Mouse (Mus musculus): ENCODE measurements around the gene Epha3. TPM values are rescaled to one million over a fixed set of nuclear protein-coding genes. Genes with fewer than 3 reads are reported as not detected.

The Epha3 gene
- total RNA-seq, 1 experiment = 0.18 TPM

GRCm38 (mm10) chr16:63743208-63743854, 120.6 kb downstream of the Epha3 start:
- no peak overlapping the region for H3K4me3 ChIP-seq (ENCODE audit: insufficient read depth in 1 of 2, low read depth in 1 of 2, low read length in 2 of 2, poor library complexity in 1 of 2, severe bottlenecking in 1 of 2)
- no peak overlapping the region for H3K9ac ChIP-seq (ENCODE audit: insufficient read depth, low read depth, low read length, poor library complexity, severe bottlenecking)
- DNase-seq (ENCODE audit: low read depth, low spot score) = no peak
- H3K4me1 ChIP-seq (ENCODE audit: control insufficient read depth in 2 of 2, insufficient read depth in 2 of 2, low read length in 2 of 2, poor library complexity in 1 of 2) = no peaks in the 10 kb centered on the region
- in situ Hi-C loops (cut with MboI; ENCODE audit: low sequenced_read_pairs in 2 of 2, unreplicated experiment in 2 of 2) = no loop called here
- no peaks in the 10 kb centered on the region for H3K9me3 ChIP-seq (ENCODE audit: control insufficient read depth, insufficient read depth, low read depth, low read length)
- TF ChIP-seq HCFC1 (IDR thresholded peaks at IDR 0.05; ENCODE audit: borderline replicate concordance, insufficient read depth, low read length) (no peak), ZC3H11A (IDR thresholded peaks at IDR 0.05; ENCODE audit: borderline replicate concordance, low read depth, low read length) (no peak), ZNF384 (IDR thresholded peaks at IDR 0.05; ENCODE audit: low read depth, low read length) (no peak), CHD2 (IDR thresholded peaks at IDR 0.05; ENCODE audit: low read depth, low read length) (no peak), MAFK (IDR thresholded peaks at IDR 0.05; ENCODE audit: insufficient read depth, low read depth, low read length) (no peak)
- H3K27ac ChIP-seq (ENCODE audit: insufficient read depth, low read depth, low read length, poor library complexity, severe bottlenecking) = no peak overlapping the region
- no peaks in the 10 kb centered on the region for H3K36me3 ChIP-seq (ENCODE audit: control insufficient read depth, insufficient read depth, low read length, poor library complexity, severe bottlenecking)

- Histone ChIP-seq H3K27ac (ENCODE audit: insufficient read depth, low read depth, low read length, poor library complexity, severe bottlenecking) (no peak overlapping the region), H3K4me3 (ENCODE audit: insufficient read depth in 1 of 2, low read depth in 1 of 2, low read length in 2 of 2, poor library complexity in 1 of 2, severe bottlenecking in 1 of 2) (no peak overlapping the region), H3K9me3 (ENCODE audit: control insufficient read depth, insufficient read depth, low read depth, low read length) (no peaks in the 10 kb centered on the region), H3K36me3 (ENCODE audit: control insufficient read depth, insufficient read depth, low read length, poor library complexity, severe bottlenecking) (no peaks in the 10 kb centered on the region), H3K9ac (ENCODE audit: insufficient read depth, low read depth, low read length, poor library complexity, severe bottlenecking) (no peak overlapping the region), H3K4me1 (ENCODE audit: control insufficient read depth in 2 of 2, insufficient read depth in 2 of 2, low read length in 2 of 2, poor library complexity in 1 of 2) (no peaks in the 10 kb centered on the region)
- TF ChIP-seq HCFC1 (IDR thresholded peaks at IDR 0.05; ENCODE audit: borderline replicate concordance, insufficient read depth, low read length) (no peak), CHD2 (IDR thresholded peaks at IDR 0.05; ENCODE audit: low read depth, low read length) (no peak), ZNF384 (IDR thresholded peaks at IDR 0.05; ENCODE audit: low read depth, low read length) (no peak), MAFK (IDR thresholded peaks at IDR 0.05; ENCODE audit: insufficient read depth, low read depth, low read length) (no peak), ZC3H11A (IDR thresholded peaks at IDR 0.05; ENCODE audit: borderline replicate concordance, low read depth, low read length) (no peak)
- DNase-seq (ENCODE audit: low read depth, low spot score) = no peak
- in situ Hi-C loops (cut with MboI; ENCODE audit: low sequenced_read_pairs in 2 of 2, unreplicated experiment in 2 of 2) = no loop called here
Observed at GRCm38 (mm10) chr16:63719235-63719634, 144.7 kb downstream of the Epha3 start.

- DNase-seq (ENCODE audit: low read depth, low spot score) = no peak
- in situ Hi-C loops (cut with MboI; ENCODE audit: low sequenced_read_pairs in 2 of 2, unreplicated experiment in 2 of 2) = no loop called here
- TF ChIP-seq HCFC1 (IDR thresholded peaks at IDR 0.05; ENCODE audit: borderline replicate concordance, insufficient read depth, low read length) (no peak), CHD2 (IDR thresholded peaks at IDR 0.05; ENCODE audit: low read depth, low read length) (no peak), ZC3H11A (IDR thresholded peaks at IDR 0.05; ENCODE audit: borderline replicate concordance, low read depth, low read length) (no peak), MAFK (IDR thresholded peaks at IDR 0.05; ENCODE audit: insufficient read depth, low read depth, low read length) (no peak), ZNF384 (IDR thresholded peaks at IDR 0.05; ENCODE audit: low read depth, low read length) (no peak)
- Histone ChIP-seq H3K9ac (ENCODE audit: insufficient read depth, low read depth, low read length, poor library complexity, severe bottlenecking) (no peak overlapping the region), H3K4me3 (ENCODE audit: insufficient read depth in 1 of 2, low read depth in 1 of 2, low read length in 2 of 2, poor library complexity in 1 of 2, severe bottlenecking in 1 of 2) (no peak overlapping the region), H3K36me3 (ENCODE audit: control insufficient read depth, insufficient read depth, low read length, poor library complexity, severe bottlenecking) (no peaks in the 10 kb centered on the region), H3K9me3 (ENCODE audit: control insufficient read depth, insufficient read depth, low read depth, low read length) (no peaks in the 10 kb centered on the region), H3K4me1 (ENCODE audit: control insufficient read depth in 2 of 2, insufficient read depth in 2 of 2, low read length in 2 of 2, poor library complexity in 1 of 2) (no peaks in the 10 kb centered on the region), H3K27ac (ENCODE audit: insufficient read depth, low read depth, low read length, poor library complexity, severe bottlenecking) (no peak overlapping the region)
Observed at GRCm38 (mm10) chr16:63717317-63717716, 146.7 kb downstream of the Epha3 start.

- in situ Hi-C loops (cut with MboI; ENCODE audit: low sequenced_read_pairs in 2 of 2, unreplicated experiment in 2 of 2) = no loop called here
- no peak for DNase-seq (ENCODE audit: low read depth, low spot score)
Observed at GRCm38 (mm10) chr16:63706912-63707868, 156.8 kb downstream of the Epha3 start.

More at GRCm38 (mm10) chr16:63706912-63707868, 156.8 kb downstream of the Epha3 start:
- Histone ChIP-seq H3K36me3 (ENCODE audit: control insufficient read depth, insufficient read depth, low read length, poor library complexity, severe bottlenecking) (no peaks in the 10 kb centered on the region), H3K4me3 (ENCODE audit: insufficient read depth in 1 of 2, low read depth in 1 of 2, low read length in 2 of 2, poor library complexity in 1 of 2, severe bottlenecking in 1 of 2) (no peak overlapping the region), H3K9ac (ENCODE audit: insufficient read depth, low read depth, low read length, poor library complexity, severe bottlenecking) (no peak overlapping the region), H3K4me1 (ENCODE audit: control insufficient read depth in 2 of 2, insufficient read depth in 2 of 2, low read length in 2 of 2, poor library complexity in 1 of 2) (no peaks in the 10 kb centered on the region), H3K27ac (ENCODE audit: insufficient read depth, low read depth, low read length, poor library complexity, severe bottlenecking) (no peak overlapping the region), H3K9me3 (ENCODE audit: control insufficient read depth, insufficient read depth, low read depth, low read length) (no peaks in the 10 kb centered on the region)
- TF ChIP-seq HCFC1 (IDR thresholded peaks at IDR 0.05; ENCODE audit: borderline replicate concordance, insufficient read depth, low read length) (no peak), ZC3H11A (IDR thresholded peaks at IDR 0.05; ENCODE audit: borderline replicate concordance, low read depth, low read length) (no peak), ZNF384 (IDR thresholded peaks at IDR 0.05; ENCODE audit: low read depth, low read length) (no peak), CHD2 (IDR thresholded peaks at IDR 0.05; ENCODE audit: low read depth, low read length) (no peak), MAFK (IDR thresholded peaks at IDR 0.05; ENCODE audit: insufficient read depth, low read depth, low read length) (no peak)

All from ES-E14 (cell line).